Mouse (Mus musculus): ENCODE measurements around the gene Cabp2.
A peak's percentile ranks its signal among the peaks of the same experiment; 100 is the strongest.
"Not testable (repeated sequence)": the region's sequence is repeated elsewhere in the genome, so short reads cannot be mapped to it uniquely, and the experiment has no call there.

Cabp2 gene

DNA sequence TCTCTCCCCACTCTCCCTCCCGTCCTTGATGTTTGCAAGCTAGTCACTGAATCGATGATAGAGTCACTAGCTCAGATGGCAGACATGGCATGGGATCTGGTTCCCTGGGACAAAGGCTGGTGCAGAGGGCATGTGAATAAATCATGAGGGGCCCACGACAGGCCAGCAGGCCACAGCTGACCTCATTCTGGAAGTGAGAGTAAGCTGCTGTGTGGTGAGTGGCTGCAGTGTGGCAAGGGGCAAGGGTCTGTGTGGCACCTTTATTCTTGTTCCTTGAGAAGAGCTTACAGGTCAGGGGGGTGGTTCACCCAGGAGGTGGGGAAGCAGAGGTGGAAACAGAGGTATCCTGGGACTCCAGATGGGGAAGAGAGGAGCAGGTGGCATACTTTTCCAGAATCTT, at the start of gene Cabp2:
Gene Cabp2, plus strand, starts transcription at position 185 of the 400 bp plus-strand sequence.
- no peak for DNase-seq (ENCODE audit: low read depth, low spot score)

DNA sequence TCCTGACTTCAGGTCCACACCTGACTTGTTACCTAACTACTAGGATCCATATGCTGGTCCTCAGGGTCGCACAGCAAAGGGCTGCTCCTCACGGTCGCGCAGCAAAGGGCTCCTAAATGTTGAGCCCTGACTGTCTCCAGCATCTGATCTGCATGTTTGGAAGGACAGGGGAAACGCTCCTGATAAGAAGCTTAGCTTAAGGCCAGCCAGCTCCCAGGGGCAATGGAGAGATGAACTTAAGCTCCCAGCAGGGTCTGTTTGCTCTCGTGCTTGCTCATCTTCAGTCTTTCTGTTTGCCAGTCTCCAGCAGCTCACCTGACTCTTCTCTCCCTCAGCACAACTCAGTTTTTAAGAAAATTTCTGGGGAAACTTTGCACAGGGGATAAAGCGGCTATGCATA, 48.7 kb upstream of the Cabp2 start:
- DNase-seq (ENCODE audit: low read depth, low spot score): no peak

DNA sequence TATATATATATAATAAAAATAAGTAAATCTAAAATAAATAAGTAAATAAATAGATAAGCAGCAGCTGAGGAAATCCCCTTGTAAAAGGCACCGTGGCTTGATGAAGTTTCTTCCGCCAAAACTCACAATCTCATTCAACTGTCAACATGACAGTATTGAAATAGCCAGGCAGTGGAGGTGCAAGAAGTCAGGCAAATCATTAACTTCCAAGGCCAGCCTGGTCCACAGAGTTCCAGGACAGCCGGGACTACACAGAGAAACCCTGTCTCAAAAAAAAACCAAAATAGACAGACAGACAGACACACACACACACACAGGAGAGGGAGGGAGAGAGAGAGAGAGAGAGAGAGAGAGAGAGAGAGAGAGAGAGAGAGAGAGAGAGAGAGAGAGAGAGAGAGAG, 48.1 kb upstream of the Cabp2 start:
- no peak for DNase-seq (ENCODE audit: low read depth, low spot score)

DNA sequence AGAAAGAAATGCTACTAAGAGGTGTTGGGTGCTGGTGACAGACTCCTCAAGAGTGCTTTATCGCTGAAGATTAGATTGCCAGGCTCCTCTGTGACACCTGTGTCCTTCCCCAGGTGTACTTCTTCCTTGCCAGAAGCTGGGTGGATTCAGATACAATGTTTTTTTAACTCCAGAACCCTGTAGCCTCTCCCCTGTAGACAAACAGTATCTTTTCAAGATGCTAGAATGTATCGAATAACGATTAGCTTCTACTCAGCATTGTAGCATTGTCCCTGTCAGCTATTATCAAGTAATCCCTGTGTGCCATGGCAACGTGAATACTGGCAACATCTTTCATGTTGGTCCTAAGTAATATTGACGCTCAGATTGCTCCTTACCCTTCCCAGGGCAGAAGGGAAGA, 47.6 kb upstream of the Cabp2 start:
- no peak for DNase-seq (ENCODE audit: low read depth, low spot score)

DNA sequence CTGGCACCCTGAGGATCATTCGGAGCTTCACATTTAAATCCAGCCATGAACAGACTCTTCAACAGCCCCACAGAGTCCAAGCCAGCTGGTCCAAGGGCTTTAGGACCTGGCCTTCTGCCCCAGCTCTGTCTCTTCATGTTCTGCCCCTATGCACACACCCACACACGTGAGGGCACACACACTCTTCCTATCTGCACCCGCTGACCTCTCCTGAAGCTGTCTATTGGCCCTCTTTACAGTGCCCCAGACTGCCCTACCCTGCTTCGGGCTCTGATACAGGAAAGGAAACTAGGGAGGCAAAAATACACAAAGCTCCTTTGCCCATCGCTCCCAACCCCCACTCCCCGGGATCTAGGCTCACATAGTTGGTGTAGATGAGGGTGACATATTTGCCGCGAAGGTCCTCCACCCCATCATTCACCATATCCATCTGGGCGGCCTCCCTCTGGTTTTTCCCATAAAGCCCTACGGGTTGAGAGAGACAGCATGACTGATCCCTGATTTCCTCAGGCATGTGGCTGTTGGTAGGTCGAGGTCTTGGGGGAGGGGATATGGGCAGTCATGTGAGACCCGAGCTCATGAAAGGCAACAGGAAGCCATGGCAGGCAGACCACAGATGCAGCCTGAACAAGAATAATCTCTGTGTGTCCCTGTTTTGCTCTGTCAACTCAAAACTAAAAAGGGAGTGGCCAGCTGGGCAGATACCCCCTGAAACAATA, 44.9 kb upstream of the Cabp2 start:
- no peak for DNase-seq (ENCODE audit: low read depth, low spot score)

DNA sequence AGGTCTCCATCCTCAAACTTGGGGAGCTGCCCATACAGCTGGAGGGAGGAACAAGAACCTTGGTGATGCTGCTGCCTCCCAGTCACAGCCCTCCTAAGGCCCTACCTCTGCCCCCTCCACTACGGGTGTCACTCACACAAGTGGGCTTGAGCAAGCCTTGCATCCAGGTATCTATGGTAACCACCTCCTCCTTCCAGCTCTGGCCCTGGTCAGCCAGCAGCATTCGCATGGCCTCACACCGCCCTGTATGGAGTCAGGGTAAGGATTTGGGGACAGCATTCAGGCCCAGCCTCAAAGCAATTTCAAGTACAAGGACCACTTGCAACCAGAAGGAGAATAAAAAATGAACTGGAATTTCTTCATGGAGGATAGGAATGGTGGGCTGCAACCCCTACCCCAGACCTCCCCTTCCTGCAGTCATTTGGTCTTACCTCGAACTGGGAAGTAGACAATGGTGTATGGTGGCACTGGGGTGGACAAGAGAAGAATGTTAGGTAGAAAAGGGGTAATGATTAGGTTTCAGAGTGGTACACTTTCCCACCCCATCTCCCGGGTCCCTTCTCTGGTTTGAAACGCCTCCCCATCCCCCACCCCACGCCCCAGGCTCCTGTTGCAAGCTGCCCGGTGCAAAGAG, 44.1 kb upstream of the Cabp2 start:
- not testable (repeated sequence) for DNase-seq (ENCODE audit: low read depth, low spot score)

DNA sequence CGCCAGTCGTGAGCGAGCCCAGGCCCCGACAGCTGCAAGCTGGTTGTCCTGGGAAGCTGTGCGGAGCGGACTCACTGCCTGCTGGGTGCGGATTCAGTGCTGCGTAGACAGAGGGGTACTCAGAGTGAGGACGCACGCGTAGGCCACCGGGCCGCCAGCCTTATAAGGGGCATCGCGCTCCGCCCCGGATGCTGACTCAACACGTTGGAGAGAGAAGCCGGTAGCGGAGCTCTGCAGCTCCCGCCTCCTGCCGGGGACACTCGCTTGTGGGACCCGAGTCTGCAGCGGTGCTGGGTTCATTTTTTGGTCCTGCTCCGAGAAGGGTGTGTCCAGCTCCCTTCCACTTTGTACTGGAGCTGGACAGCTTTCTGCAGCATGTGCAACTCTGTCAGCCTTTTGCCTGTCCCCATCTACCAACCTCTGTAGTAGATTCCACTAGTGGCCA, 43.6 kb upstream of the Cabp2 start, which contains the start of gene Gstp1:
Gene Gstp1, minus strand, starts transcription at position 198 of the 445 bp plus-strand sequence.
- peak; percentile 83 for DNase-seq (ENCODE audit: low read depth, low spot score)

DNA sequence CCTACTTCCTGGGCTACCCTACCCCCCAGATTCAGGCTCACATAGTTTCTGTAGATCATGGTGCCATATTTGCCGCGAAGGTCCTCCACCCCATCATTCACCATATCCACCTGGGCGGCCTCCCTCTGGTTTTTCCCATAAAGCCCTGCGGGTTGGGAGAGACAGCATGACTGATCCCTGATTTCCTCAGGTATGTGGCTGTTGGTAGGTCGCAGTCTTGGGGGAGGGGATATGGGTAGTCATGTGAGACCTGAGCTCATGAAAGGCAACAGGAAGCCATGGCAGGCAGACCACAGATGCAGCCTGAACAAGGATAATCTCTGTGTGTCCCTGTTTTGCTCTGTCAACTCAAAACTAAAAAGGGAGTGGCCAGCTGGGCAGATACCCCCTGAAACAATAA, 40.4 kb upstream of the Cabp2 start:
- DNase-seq (ENCODE audit: low read depth, low spot score): peak; percentile 73

DNA sequence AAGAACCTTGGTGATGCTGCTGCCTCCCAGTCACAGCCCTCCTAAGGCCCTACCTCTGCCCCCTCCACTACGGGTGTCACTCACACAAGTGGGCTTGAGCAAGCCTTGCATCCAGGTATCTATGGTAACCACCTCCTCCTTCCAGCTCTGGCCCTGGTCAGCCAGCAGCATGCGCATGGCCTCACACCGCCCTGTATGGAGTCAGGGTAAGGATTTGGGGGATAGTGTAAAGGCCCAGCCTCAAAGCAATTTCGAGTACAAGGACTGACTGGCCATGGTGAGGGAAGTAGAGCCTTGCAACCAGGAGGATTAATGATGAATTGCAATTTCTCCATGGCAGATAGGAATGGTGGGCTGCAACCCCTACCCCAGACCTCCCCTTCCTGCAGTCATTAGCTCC, 39.9 kb upstream of the Cabp2 start:
- not testable (repeated sequence) for DNase-seq (ENCODE audit: low read depth, low spot score)

DNA sequence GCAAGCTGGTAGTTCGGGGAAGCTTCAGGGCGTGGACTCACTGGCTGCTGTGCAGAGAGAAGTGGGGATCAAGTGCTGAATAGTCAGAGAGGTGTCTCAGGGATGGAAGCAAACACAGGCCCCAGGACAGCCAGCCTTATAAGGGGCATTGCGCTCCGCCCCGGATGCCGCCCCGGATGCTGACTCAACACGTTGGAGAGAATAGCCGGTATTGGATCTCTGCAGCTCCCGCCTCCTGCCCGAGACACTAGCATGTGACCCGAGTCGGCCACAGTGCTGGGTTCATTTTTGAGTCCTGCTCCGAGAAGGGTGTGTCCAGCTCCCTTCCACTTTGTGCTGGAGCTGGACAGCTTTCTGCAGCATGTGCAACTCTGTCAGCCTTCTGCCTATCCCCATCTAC, 39.3 kb upstream of the Cabp2 start:
- DNase-seq (ENCODE audit: low read depth, low spot score): peak; percentile 88

DNA sequence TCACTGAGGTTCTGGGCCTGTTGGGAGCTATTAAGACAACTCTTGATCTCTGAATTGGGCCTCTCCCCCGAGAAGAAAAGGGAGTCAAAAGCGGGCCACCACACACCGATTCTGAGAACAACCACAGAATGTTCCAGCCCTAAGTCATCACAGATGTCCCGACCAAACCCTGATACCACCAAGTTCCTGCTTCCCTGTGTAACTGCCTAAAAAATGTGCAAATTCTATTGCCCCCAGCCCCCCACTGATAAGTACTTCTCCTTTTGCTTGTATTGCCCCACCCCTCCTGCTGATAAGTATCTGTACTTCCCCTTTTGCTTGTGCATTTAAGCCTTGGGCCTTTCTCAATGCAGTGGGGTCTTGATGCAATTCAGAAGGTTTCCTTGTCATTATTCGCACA, 37.3 kb upstream of the Cabp2 start:
- DNase-seq (ENCODE audit: low read depth, low spot score): peak; percentile 30

DNA sequence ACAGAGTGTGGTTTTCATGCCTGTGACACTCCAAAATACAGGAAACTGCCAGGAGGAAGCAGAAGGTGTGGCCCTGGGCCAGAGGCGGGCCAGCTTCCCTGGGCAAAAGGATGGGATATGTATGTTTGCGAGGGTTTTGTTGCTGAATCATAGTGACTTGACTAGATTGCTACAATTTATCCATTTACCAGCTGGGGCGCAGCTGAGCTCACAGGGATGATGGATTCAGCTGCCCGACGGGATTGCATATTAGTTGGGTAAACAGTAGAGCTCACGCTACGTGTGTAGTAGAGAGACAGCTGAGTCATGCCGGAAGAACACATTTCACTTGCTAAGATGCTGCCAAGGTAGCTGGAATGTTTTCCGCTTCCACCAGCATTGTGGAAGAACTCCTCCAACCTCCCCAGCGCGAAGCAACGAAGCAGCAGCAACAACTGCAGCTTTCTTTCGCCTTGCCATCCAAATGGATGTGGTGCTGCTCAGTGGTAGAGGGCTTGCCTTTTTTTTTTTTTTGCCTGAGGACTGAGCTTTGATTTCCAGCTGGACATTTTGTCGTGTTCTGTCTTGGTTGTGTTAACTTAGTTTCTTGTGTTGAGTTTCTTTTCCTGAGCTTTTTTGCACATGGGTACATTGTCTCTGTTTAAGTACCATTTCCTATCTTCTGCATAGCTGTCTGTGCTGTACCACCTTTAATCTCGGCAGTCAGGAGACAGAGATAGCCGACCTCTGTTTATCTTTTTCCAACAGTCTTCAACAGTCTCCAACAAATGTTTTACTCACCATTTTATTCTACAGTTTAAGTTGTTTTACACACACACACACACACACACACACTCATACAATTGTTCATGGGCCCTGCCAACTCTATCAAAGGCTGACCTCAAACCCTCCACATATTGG, 35.2 kb upstream of the Cabp2 start, which contains the start of gene Gstp2:
Gene Gstp2, minus strand, starts transcription at position 58 of the 900 bp plus-strand sequence.
- DNase-seq (ENCODE audit: low read depth, low spot score): peak; percentile 99

DNA sequence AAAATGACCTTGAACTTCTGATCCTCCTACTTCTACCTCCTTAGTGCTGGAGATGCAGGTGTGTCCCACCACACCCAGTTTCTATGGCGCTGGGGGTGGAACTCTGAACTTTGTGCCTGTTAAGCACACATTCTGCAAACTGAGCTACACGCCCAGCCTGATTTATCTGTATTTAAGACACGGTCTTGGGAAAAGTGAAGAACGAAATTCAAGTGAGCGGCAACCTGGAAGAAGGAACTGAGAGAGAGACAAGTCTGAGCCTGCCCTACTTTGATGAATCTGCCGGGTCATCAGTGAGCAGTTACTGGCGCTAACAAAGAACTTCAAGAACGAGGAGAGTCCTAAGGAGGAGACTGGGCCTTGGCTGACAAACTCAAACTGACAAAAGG, 34.5 kb upstream of the Cabp2 start:
- DNase-seq (ENCODE audit: low read depth, low spot score): peak; percentile 97

DNA sequence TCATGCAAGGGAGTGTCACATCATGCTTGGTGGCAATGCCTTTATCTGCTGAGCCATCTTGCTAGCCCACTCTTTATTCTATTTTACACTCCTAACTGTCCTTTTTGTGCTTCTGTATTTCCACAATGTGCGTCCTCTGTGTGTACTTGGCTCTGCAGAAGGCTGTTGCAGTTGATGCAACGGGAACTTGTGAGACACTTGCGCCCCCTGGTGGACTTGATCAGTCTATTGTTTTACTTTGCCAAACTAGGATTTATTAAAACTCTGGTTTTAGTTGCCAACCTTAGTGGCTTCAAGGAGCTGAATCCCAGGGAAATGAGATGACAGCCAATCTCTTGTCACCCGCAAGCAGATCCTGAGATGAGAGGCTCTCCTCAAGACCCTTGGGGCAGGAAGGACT, 33.5 kb upstream of the Cabp2 start:
- DNase-seq (ENCODE audit: low read depth, low spot score): peak; percentile 92

DNA sequence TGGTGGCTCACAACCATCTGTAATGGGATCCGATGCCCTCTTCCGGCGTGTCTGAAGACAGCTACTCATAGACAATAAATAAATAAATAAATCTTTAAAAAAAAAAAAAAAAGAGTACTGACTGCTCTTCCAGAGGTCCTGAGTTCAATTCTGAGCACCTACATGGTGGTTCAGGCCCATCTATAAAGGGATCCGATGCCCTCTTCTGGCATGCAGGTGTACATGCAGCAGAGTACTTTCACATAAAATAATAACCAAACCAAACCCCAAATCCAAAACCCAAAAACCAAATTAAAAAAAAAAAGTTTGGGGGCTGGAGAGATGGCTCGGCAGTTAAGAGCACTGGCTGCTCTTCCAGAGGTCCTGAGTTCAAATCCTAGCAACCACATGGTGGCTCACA, 32.3 kb upstream of the Cabp2 start:
- not testable (repeated sequence) for DNase-seq (ENCODE audit: low read depth, low spot score)

DNA sequence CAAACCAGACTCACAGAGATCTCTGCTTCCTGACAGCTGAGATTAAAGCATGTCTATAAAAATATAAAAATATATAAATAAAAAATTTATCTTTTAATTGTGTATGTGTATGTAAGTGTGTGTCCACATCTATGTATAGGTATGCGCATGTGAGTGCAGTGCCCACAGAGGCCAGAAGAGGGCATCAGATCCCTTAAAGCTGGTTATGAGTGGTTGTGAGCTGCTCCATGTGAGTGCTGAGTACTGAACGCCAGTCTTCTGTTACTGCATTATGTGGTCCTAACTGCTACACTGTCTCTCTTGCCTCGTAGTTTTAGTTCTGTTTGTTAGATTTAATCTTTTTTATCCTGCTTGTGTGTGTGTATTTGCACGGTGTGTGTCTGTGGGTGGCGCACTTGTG, 30.4 kb upstream of the Cabp2 start:
- DNase-seq (ENCODE audit: low read depth, low spot score): peak; percentile 70

DNA sequence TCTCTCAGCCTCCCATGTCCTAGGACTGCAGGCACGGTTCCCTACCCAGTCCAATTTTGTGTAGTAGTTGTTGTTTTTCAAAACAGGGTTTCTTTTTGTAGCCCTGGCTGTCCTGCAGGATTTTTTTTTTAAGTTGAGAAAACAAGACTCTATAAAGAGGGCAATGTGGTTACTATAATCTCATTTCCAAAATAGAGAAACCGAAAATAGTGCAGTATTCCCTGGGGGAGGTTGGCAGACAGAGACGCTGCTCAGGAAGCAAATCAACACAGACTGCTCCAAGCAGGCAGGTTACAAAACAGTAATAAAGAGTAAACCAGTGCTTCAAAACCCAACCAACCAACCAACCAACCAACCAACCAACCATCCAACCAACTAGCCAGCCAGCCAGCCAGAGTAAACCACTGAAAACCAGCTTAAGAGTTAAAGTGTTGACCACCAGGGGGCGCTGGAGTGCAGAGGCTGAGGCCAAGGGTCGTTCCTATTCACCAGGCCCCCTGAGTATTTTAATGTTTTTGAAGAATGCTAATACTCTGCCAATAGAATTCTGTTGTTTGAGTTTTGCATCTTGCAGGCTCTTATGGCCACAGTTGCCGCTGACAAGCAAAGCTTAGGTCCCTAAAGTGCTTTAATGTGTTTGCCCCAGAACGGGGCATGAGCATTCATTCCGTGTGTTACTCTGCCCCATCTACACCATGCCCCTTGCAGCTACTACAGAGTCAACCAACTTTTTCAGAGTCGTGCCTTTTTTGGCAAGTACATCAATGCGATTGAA, 29.4 kb upstream of the Cabp2 start:
- DNase-seq (ENCODE audit: low read depth, low spot score): peak; percentile 77

DNA sequence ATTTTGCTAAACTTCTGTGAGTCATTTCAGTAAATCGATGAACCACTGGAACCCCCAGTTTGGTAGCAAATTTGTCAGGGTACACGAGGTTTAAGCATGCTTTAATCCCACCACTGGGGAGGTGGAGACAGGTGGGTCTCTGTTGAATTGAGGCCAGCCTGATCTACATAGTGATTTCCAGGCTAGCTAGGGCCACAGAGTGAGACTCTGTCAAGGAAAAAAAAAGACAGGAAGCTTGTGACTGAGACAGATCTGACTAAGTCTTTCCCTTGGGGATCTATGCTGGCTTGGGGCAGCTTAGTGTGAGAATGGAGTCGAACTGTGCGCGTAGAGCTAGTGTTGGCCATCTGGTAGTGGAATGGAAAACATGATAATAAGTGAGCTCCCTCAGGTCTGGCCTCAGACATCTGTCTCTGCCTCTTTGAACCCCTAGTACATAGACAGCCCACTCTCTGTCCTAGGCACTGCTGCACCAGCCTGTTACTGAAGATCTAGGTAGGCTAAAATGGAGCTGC, 28.8 kb upstream of the Cabp2 start:
- DNase-seq (ENCODE audit: low read depth, low spot score): no peak

DNA sequence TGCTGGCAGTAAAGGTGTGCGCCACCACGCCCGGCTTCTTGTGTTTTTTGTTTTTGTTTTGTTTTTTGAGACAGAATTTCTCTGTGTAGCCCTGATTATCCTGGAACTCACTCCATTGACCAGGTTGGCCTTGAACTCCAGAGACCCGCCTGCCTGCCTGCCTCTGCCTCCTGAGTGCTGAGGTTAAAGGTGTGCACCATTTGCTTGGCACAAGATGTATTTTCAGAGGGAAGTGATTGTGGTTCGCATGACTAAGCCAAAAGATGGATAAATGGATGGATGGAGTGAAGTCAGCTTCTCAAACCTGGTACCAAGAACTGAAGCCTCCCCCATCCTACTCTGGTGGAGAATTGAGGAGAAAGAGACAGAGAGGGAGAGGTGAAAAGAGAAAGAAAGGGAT, 26.8 kb upstream of the Cabp2 start:
- DNase-seq (ENCODE audit: low read depth, low spot score): no peak

DNA sequence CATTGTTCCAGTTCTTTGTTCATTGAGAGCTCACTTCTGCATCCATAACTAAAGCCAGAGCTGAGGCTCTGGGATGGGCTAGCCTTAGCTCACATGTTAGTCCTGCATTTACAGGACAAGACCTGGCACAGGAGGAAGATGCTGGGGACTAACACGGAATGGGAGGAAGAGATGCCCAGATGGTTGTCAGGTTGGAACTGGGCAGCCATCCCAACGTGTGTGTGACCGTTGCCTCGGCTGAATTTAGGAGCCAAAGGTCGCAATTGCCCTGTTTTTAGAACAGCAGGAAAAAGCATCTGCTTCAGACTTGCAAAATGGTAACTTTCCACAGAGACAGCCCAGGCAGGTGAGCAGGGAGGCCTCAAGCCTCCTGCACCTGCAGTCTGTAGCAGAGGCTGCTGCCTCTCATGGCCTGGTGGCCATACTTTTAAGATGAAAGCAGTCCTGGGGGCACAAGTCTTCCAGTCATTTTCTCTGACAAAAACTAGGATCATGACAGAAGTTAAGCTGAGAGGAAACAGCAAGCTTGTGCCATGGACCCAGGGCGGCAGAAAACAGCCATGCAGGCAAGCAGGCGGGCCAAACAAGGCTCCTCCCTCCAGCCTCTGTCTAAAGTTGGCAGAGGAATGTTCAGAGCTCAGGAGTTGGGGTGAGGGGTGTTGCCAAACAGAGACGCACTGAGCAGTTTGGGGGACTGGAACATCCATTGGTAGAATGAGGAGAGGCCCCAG, 26.0 kb upstream of the Cabp2 start:
- DNase-seq (ENCODE audit: low read depth, low spot score): no peak

Data from R1 (cell line).